Mouse (Mus musculus) kidney, postnatal 0 days (tissue): ENCODE measurements at regions not wholly inside any gene's neighbourhood (a gene's known extent, or its start where the extent isn't known, plus 50 kb on each side); places are given as distances from the start of the nearest gene placed in this dataset.

Experiments
- ATAC-seq: fragments of 200-750 bp; cut with Nextera tagmentation; replicated peaks from 2 replicates; pipeline ENCODE4 v1.8.0; 2017; ENCODE audit warnings: low read depth, moderate number of reproducible peaks, moderate TSS enrichment, moderate library complexity; ENCODE audit not compliant: low FRiP score
- DNase-seq: peaks from one replicate; pipeline ENCODE4 v3.0.0-alpha.2; 2016; ENCODE audit warnings: low spot score
- H3K27ac ChIP-seq: fragments of 300-500 bp; sonication (generic); 2 replicates; pipeline ENCODE4 v1.5.1; 2014; ENCODE audit warnings: mild to moderate bottlenecking
- H3K27me3 ChIP-seq: fragments of 300-500 bp; sonication (generic); 2 replicates; pipeline ENCODE4 v1.6.1; 2014; ENCODE audit warnings: low read length, mixed read lengths; ENCODE audit not compliant: insufficient read depth
- H3K36me3 ChIP-seq: fragments of 300-500 bp; sonication (generic); 2 replicates; pipeline ENCODE4 v1.6.1; 2014; ENCODE audit warnings: low read length, mixed read lengths; ENCODE audit not compliant: insufficient read depth
- H3K4me1 ChIP-seq: fragments of 300-500 bp; sonication (generic); replicated peaks from 2 replicates; pipeline ENCODE4 v1.6.1; 2014; ENCODE audit warnings: antibody characterized with exemption, low read length, mixed read lengths; ENCODE audit not compliant: insufficient read depth
- H3K4me2 ChIP-seq: fragments of 300-500 bp; sonication (generic); 2 replicates; pipeline ENCODE4 v1.6.1; 2014; ENCODE audit warnings: mild to moderate bottlenecking, low read length, moderate library complexity, mixed read lengths
- H3K4me3 ChIP-seq: fragments of 300-500 bp; sonication (generic); replicated peaks from 2 replicates; pipeline ENCODE4 v1.5.1; 2014; ENCODE audit warnings: low read depth, low read length
- H3K9ac ChIP-seq: fragments of 300-500 bp; sonication (generic); 2 replicates; pipeline ENCODE4 v1.6.1; 2014; ENCODE audit warnings: low read depth, low read length
- H3K9me3 ChIP-seq: fragments of 300-500 bp; sonication (generic); replicated peaks from 2 replicates; pipeline ENCODE4 v1.6.1; 2016; ENCODE audit warnings: low read length, inconsistent platforms, mixed read lengths
- CTCF ChIP-seq: IDR thresholded peaks from 2 replicates; pipeline ENCODE4 v1.5.1; 2016; ENCODE audit warnings: antibody characterized with exemption, low read depth, mild to moderate bottlenecking, moderate library complexity
- WGBS: fragments of 180-500 bp; shearing (Covaris S2); extraction: QIAGEN DNeasy Blood & Tissue Kit; methylation state at CpG from one replicate; pipeline ENCODE4 v1.1.7; 2014; 5-methylcytosine and 5-hydroxymethylcytosine counted together

- no peaks in the 10 kb centered on the region for H3K27me3 ChIP-seq
- ATAC-seq (no peak; the same call in 1 of the 2 replicates), DNase-seq (peak; percentile 88)
- TF ChIP-seq CTCF: no peak
- H3K4me2 ChIP-seq: no peak overlapping the region
- H3K4me1 ChIP-seq: no peaks in the 10 kb centered on the region
- H3K36me3 ChIP-seq: no peaks in the 10 kb centered on the region
- H3K9me3 ChIP-seq: no peaks in the 10 kb centered on the region
- no peak overlapping the region for H3K9ac ChIP-seq
- H3K4me3 ChIP-seq: no peak overlapping the region
- 0 out of 2 replicates have a peak overlapping the region, but pooled peaks have one; percentile 2 for H3K27ac ChIP-seq
- 35% methylated on average over 12 of the region's 12 CpGs for WGBS
Measured at GRCm38 (mm10) chr4:84088166-84088565, 562.8 kb downstream of the Ccdc171 start.

DNA sequence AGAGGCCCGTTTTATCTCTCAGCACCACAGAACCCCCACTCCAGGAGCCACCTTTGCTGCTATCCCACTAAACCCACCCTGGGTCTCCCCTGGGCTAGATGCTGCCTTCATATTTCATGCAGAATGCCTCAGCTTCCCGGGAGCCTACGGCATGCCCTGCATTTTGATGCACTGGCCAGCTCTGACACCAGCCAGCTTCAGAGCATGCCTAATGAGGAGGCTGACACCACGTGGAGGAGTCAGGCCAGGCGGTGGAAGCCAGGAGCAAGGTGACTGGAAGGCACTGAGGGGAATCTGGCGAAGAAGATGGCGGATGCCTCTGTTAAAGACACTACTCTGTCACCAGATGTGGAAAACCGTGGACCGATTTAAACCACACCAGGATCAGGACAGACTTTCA lies 567.2 kb downstream of the Ccdc171 start:
- Histone ChIP-seq H3K9ac (no peak overlapping the region), H3K36me3 (no peaks in the 10 kb centered on the region), H3K27ac (no peak overlapping the region), H3K4me2 (no peak overlapping the region), H3K9me3 (no peaks in the 10 kb centered on the region), H3K4me1 (no peaks in the 10 kb centered on the region), H3K4me3 (no peak overlapping the region), H3K27me3 (no peaks in the 10 kb centered on the region)
- DNase-seq (no peak), ATAC-seq (no peak)
- 0 out of 2 replicates have a peak, but pooled peaks have one; percentile 10 for TF ChIP-seq CTCF
- 63% methylated on average over 9 of the region's 9 CpGs for WGBS

GRCm38 (mm10) chr4:84095237-84095636 lies 569.9 kb downstream of the Ccdc171 start:
- Histone ChIP-seq H3K4me3 (no peak overlapping the region), H3K27me3 (no peaks in the 10 kb centered on the region), H3K9me3 (no peaks in the 10 kb centered on the region), H3K9ac (no peak overlapping the region), H3K36me3 (no peaks in the 10 kb centered on the region), H3K4me2 (no peak overlapping the region), H3K27ac (no peak overlapping the region), H3K4me1 (no peaks in the 10 kb centered on the region)
- ATAC-seq: no peak
- peak; percentile 69 for DNase-seq
- TF ChIP-seq CTCF: no peak
- 21% methylated on average over 3 of the region's 3 CpGs for WGBS

DNA sequence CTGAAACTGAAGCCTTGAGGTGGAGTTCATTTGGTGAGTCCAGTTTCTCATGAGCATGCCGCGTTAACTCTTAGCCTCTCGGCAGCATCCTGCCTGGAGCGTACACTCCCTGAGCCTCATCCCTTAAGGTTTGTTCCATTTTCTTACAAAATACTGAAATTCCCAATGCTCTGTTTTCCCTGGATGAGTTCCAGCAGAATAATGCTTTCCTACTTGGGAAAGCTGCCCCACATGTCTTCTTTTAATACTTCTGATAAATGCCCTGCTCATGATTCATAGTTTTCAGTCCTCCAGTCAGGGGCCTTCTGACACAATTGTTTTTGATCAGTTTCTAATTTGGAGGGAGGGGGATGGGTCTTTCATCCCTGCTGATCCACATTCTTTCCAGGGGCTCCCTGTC lies 570.7 kb downstream of the Ccdc171 start:
- ATAC-seq: no peak
- no peak overlapping the region for H3K4me2 ChIP-seq
- no peak for DNase-seq
- WGBS: 59% methylated on average over 4 of the region's 4 CpGs
- no peaks in the 10 kb centered on the region for H3K9me3 ChIP-seq
- H3K9ac ChIP-seq: no peak overlapping the region
- no peaks in the 10 kb centered on the region for H3K36me3 ChIP-seq
- 0 out of 2 replicates have a peak, but pooled peaks cover 3% of the 10 kb centered on the region for H3K4me1 ChIP-seq
- no peaks in the 10 kb centered on the region for H3K27me3 ChIP-seq
- H3K4me3 ChIP-seq: no peak overlapping the region
- TF ChIP-seq CTCF: no peak
- H3K27ac ChIP-seq: no peak overlapping the region

DNA sequence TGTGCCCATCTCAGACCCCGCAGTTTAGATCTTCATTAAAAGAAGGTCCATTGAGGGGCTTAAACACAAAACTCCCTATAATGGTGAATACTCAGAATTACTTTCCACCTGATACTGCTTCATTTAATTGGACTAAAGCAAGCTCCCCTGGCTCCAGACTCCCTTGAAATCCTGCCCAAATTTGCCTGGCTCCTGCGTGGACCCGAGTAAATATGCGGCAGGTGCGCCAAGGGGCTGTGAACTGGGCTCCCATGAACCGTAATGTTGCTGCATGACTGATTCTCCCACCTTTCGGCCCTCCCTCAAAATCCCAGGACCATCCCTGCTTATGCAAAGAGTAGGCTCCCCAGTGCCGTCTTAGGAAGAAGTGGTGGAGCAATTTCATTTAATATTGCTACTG lies 573.7 kb downstream of the Ccdc171 start:
- TF ChIP-seq CTCF: no peak
- H3K4me1 ChIP-seq: 0 out of 2 replicates have a peak, but pooled peaks cover 3% of the 10 kb centered on the region
- ATAC-seq (no peak), DNase-seq (no peak)
- no peak overlapping the region for H3K27ac ChIP-seq
- no peaks in the 10 kb centered on the region for H3K27me3 ChIP-seq
- no peaks in the 10 kb centered on the region for H3K9me3 ChIP-seq
- 57% methylated on average over 8 of the region's 8 CpGs for WGBS
- no peak overlapping the region for H3K4me2 ChIP-seq
- no peaks in the 10 kb centered on the region for H3K36me3 ChIP-seq
- no peak overlapping the region for H3K4me3 ChIP-seq
- no peak overlapping the region for H3K9ac ChIP-seq

DNA sequence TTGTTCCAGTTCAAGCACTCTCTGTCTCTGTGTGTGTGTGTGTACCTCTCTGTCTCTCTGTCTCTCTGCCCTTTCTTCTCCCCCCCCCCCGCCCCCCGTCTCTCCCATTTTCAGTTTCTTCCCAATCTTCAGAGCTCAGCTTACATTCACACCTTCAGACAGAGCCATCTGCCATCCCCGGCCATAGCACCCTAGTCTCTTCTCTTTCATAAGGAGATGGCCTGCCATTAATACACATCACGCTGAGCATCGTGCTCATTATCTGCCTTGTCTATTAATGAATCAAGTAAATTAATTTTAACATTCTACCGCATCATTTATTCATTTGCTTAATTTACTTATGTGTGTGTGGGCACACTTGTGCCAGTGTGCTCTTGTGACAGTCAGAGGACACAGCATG lies 573.2 kb downstream of the Bnc2 start:
- 92% methylated on average over 6 of the region's 6 CpGs for WGBS
- Histone ChIP-seq H3K4me2 (no peak overlapping the region), H3K27ac (no peak overlapping the region), H3K9ac (no peak overlapping the region), H3K4me3 (no peak overlapping the region), H3K36me3 (no peaks in the 10 kb centered on the region), H3K9me3 (no peaks in the 10 kb centered on the region), H3K4me1 (0 out of 2 replicates have a peak, but pooled peaks cover 3% of the 10 kb centered on the region), H3K27me3 (no peaks in the 10 kb centered on the region)
- DNase-seq (no peak), ATAC-seq (no peak)
- TF ChIP-seq CTCF: no peak

- no peaks in the 10 kb centered on the region for H3K9me3 ChIP-seq
- no peaks in the 10 kb centered on the region for H3K36me3 ChIP-seq
- DNase-seq (no peak), ATAC-seq (no peak)
- H3K4me1 ChIP-seq: 0 out of 2 replicates have a peak, but pooled peaks cover 3% of the 10 kb centered on the region
- H3K27ac ChIP-seq: no peak overlapping the region
- no peaks in the 10 kb centered on the region for H3K27me3 ChIP-seq
- H3K9ac ChIP-seq: no peak overlapping the region
- WGBS: 63% methylated on average over 11 of the region's 11 CpGs
- TF ChIP-seq CTCF: no peak
- no peak overlapping the region for H3K4me2 ChIP-seq
- no peak overlapping the region for H3K4me3 ChIP-seq
Measured at GRCm38 (mm10) chr4:84102736-84103135, 572.3 kb downstream of the Bnc2 start.
